Mouse (Mus musculus): Measurements from ENCODE around the gene Zfp934.
"Not testable (repeated sequence)": the region's sequence is repeated elsewhere in the genome, so short reads cannot be mapped to it uniquely, and the experiment has no call there.

The Zfp934 gene

DNA sequence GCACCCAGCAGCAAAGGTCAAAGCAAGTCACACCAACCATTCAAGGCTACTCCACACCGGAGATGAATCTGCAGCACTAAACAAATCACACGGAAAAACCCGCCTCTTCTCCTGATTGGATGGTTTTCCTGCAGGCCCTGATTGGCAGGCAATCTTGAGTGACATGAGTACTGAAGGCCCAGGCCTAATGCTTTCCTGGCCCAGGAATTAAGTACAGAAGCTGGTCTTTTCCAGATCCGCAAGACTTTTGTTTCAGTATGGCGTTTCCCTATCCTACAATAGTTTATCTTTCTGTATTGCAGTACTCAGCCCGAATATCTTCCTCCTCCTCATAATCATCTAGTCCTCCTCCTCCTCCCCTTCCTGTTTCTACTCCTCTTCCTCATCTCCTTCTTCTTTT lies at the start of gene Zfp934:
Gene Zfp934 (minus strand): TSS at position 101 of the 400 bp plus-strand sequence.
- not testable (repeated sequence) for DNase-seq (ENCODE audit: extremely low spot score)

DNA sequence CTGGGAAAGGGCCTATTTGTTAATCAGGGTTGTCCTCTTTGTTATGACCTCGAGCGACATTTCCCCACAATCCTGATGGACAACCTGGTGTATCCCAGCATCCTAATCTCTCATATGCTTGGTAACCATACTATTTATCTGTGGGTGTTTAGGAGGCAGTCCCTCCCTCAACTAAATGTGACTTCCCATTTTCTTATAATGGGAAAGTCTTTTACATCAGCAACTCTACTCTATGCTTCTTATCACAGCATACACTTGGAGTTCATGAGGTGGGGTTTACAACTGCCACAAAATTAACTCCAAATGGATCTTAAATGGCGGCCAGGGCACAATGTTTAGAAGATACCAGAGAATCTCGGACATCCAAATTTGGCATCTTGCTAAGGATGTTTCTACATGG lies 46.5 kb upstream of the Zfp934 start:
- DNase-seq (ENCODE audit: extremely low spot score): not testable (repeated sequence)

DNA sequence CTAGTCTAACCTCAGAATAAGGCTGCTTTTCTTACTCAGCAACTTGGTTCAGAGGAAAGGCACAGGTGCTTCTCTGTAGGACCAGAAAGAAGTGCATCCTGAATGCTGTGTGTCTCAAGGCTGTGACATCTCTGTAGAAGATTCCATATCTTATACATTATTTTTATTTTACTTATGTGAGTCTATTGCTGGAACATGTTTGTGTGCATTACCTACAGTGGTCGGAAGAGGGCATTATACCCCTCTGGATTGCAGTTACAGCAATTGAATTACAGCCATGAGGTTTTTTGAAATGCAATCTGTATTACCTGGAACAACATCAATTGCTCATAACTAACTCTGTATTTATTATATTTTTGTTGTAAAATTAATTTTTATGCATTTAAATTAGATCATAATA lies 9.3 kb downstream of the Zfp934 start:
- not testable (repeated sequence) for DNase-seq (ENCODE audit: extremely low spot score)

DNA sequence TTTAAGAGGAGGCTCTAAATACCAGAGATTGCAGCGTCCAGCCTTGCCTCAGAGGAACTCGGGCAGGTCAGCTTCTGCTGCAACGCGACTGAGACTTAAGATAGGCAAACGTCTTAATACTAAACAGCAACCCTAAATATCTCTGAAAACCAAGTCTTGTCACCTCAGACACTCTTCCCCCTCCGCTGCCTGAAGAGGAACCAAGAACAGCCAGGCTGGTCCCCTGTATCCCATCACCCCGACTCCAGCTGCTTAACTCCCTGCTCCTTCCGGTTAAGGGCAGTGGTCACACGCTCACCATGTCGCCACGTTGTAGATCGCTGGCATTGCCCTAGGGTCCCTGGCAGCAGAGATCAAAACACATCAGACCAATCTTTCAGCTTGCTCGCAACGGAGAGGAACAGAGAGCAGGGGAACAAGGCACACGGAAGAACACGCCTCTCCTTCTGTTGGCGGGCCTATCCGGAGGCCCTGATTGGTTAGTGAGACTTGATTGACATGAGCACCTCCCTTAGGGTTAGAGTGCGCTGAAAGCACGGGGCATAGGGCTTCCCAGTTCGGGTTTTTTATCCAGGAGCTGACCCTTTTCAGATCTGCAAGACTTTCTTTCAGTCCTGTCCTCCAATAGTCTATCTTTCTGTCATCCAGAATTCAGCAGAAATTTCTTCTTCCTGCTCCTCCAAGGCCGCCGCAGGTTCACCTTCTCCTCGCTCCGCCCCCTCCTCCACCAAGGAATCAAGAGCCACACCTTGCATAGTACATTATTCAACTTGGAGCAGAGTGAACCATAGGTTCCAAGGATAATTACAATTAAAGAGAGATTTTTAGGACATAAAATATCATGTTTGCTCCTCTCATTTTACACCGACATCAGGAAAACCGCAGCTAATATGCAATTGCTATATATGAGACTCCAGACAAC lies 12.5 kb downstream of the Zfp934 start, which contains the start of gene Zfp935:
Gene Zfp935 (minus strand): TSS at position 323 of the 922 bp plus-strand sequence.
- DNase-seq (ENCODE audit: extremely low spot score): peak; percentile 27

DNA sequence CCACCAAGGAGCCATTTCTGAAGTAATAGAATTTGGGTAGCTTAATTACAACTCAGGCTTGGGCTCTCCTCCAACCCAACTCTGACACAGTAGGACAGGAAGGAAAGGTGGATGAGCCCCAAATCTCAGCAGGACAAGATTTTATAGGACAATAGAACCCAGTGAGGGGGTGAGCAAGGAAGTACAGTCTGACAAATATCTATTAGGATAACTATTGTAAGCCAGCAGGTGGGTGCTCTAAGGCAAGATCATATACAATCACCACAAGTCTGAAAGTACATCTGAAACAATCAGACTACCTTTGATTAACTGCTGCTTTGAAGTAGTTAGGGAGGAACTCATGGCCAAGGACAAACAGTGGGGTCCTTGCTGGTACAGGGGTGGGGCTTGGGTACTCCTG lies 40.9 kb downstream of the Zfp934 start:
- not testable (repeated sequence) for DNase-seq (ENCODE audit: extremely low spot score)

DNA sequence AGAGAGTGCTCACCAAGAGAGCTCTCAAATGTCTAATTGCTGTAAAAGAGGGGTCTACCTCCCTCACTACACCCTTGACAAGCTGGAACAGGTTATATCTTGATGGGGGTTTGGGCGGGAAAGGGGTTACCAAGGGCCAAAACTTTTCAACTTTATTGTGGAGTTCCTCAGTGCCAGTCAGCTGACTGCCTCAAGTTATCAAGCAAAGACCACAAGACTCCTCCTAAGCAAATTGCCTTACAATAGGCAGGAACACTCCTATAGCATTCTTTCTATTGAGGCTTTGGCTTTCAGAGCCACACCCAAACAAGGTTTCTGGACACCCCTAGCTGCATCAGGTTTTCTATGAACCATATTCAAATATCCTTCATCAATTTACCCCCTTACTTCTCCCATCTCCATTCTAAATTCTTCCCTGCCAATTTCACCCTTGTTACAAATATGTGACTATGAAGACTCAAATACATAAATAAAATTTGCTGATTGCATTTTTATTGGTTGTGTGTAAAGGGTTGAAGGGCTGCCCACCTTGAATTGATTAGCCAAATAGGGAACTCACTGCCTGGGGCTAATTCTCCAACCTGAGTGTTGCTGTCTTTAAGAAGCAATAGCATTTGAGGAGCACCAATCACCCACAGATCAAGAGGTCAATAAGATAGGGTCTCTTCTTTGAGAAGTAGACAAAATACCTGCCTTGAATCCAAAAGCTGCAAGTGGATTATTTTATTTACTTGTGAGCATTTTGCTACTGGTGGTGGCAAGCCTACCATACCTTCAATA lies 60.2 kb downstream of the Zfp934 start:
- not testable (repeated sequence) for DNase-seq (ENCODE audit: extremely low spot score)

DNA sequence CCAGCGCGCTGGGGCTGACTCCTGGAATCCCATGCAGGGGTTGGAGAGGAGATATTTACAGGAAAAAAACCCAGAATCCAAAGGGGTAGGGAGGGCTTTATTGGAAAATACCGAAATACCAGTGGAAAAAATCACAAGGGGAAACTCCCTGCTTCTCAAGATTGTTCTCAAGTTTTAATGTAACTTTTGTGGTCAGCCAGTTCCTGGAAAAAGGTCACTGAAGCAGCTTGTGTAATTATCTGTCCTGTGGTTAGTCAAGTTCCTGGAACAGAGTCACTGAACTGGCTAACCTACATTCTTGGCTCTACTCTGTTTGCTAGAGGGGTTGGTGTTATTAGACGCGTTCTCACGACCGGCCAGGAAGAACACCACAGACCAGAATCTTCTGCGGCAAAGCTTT lies 98.3 kb downstream of the Zfp934 start:
- DNase-seq (ENCODE audit: extremely low spot score): not testable (repeated sequence)

DNA sequence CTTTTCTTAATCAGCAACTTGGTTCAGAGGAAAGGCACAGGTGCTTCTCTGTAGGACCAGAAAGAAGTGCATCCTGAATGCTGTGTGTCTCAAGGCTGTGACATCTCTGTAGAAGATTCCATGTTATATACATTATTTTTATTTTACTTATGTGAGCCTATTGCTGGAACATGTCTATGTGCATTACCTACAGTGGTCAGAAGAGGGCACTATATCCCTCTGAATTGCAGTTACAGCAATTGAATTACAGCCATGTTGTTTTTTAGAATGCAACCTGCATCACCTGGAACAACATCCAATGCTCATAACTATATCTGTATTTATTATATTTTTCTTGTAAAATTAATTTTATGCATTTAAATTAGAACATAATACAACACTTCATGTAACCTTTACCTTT lies 101.1 kb downstream of the Zfp934 start:
- DNase-seq (ENCODE audit: extremely low spot score): peak; percentile 3

DNA sequence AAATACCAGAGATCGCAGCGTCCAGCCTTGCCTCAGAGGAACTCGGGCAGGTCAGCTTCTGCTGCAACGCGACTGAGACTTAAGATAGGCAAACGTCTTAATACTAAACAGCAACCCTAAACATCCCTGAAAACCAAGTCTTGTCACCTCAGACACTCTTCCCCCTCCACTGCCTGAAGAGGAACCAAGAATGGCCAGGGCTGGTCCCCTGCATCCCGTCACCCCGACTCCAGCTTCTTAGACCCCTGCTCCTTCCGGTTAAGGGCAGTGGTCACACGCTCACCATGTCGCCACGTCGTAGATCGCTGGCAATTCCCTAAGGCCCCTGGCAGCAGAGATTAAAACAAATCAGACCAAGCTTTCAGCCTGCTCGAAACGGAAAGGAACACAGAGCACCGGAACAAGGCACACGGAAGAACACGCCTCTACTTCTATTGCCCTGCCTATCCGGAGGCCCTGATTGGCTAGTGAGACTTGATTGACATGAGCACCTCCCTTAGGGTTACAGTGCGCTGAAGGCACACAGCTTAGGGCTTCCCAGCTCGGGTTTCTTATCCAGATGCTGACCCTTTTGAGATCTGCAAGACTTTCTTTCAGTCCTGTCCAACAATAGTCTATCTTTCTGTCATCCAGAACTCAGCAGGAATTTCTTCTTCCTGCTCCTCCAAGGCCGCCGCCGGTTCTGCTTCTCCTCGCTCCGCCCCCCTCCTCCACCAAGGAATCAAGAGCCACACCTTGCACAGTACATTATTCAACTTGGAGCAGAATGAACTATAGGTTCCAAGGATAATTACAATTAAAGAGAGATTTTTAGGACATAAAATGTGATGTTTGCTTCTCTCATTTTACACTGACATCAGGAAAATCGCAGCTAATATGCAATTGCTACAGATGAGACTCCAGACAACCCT lies 104.3 kb downstream of the Zfp934 start, which contains the start of gene Gm49359:
Gene Gm49359 (minus strand): TSS at position 409 of the 911 bp plus-strand sequence.
- peak; percentile 81 for DNase-seq (ENCODE audit: extremely low spot score)

Measured in embryo, embryonic 9.5 days (tissue).